Mouse (Mus musculus): ENCODE data around the gene Fcgr1.

GRCm38 (mm10) chr3:96321891-96322290 lies 28.1 kb upstream of the Fcgr1 start:
- TF ChIP-seq POLR2A (IDR thresholded peaks at IDR 0.05; ENCODE audit: low read depth, low read length), result no peak
- TF ChIP-seq CTCF (conservative IDR thresholded peaks at IDR 0.05; ENCODE audit: insufficient read depth, insufficient read length, low read depth, low read length), result no peak

Measured in kidney, adult 2 months (tissue).